ENCODE assay signal across 11 mouse cellular contexts in the genomic region with DNA sequence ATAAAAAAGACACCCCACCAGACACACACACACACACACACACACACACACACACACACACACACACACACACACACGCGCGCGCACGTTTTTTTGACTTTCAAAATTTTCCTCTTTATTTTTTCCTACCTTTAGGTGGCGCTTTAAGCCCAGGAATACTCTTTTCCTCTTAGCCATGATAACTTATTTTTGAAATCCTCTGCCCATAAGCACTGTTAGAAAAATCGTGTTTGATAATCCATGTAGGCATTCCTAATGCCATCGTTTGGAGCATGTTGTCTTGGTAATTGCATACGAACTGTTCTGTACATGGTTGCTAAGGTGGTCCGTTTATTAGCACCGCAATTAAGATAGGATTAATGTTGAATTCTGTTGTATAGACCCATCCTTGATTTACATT. TPM values are rescaled to one million over a fixed set of nuclear protein-coding genes. Genes with fewer than 3 reads are reported as not detected.
DNase-seq lines count a peak whose midpoint lies in the region; ATAC-seq and TF ChIP-seq lines count a peak whose summit lies in the region.
"Had no signal": no experiment of that assay in that cellular context is flagged by ENCODE, and none has a peak within 500 bp of the region (broad histone marks: within the 10 kb centered on the region; RNA-seq: fewer than 3 reads in every experiment).

No protein-coding gene starts in this region.

- no peak for DNase-seq in forebrain, embryonic 10.5 days (ENCODE audit: extremely low spot score, low spot score)
- peak; percentile 29 for DNase-seq in lung, embryonic 14.5 days
- DNase-seq in lung, postnatal 10 days: no peak
- peak; percentile 35 for DNase-seq in embryonic facial prominence, embryonic 11.5 days (ENCODE audit: low spot score)
- DNase-seq in retina, embryonic 14.5 days (ENCODE audit: low spot score): peak; percentile 40
- DNase-seq in liver: no peak
- DNase-seq: adrenal gland, postnatal 14 days; liver, embryonic 13.5 days; right cerebral cortex, adult 18-20 months had no signal

- ATAC-seq in forebrain, embryonic 13.5 days: peak; percentile 63
- no peak for ATAC-seq in lung, embryonic 14.5 days (ENCODE audit: insufficient read depth)
- no peak for ATAC-seq in embryonic facial prominence, embryonic 11.5 days (replicated peaks; ENCODE audit: insufficient number of reproducible peaks, low FRiP score, low TSS enrichment, low read depth)
- ATAC-seq in megakaryocyte-erythroid progenitor cell, adult 5-6 weeks (replicated peaks; ENCODE audit: low FRiP score, low TSS enrichment, poor library complexity, severe bottlenecking): no peak

- peak; percentile 38 for TF ChIP-seq CTCF in lung, embryonic 14.5 days (IDR thresholded peaks at IDR 0.05; ENCODE audit: low read depth)

- H3K4me2 ChIP-seq in forebrain, embryonic 13.5 days: no peak overlapping the region
- H3K4me2 ChIP-seq in lung, embryonic 14.5 days: no peak overlapping the region
- H3K4me2 ChIP-seq in embryonic facial prominence, embryonic 11.5 days (ENCODE audit: low read depth, low read length): no peak overlapping the region
- H3K4me2 ChIP-seq: liver, embryonic 13.5 days had no signal

- WGBS in forebrain, embryonic 13.5 days: 67% methylated on average over 11 of the region's 11 CpGs
- WGBS in forebrain, embryonic 10.5 days: 79% methylated on average over 11 of the region's 11 CpGs
- 67% methylated on average over 11 of the region's 11 CpGs for WGBS in lung, embryonic 14.5 days
- WGBS in embryonic facial prominence, embryonic 11.5 days: 74% methylated on average over 11 of the region's 11 CpGs

- no peaks in the 10 kb centered on the region for H3K27me3 ChIP-seq in forebrain, embryonic 13.5 days
- no peaks in the 10 kb centered on the region for H3K27me3 ChIP-seq in forebrain, embryonic 10.5 days (ENCODE audit: poor library complexity, severe bottlenecking)
- no peaks in the 10 kb centered on the region for H3K27me3 ChIP-seq in lung, embryonic 14.5 days (ENCODE audit: insufficient read depth, low read length)
- no peaks in the 10 kb centered on the region for H3K27me3 ChIP-seq in embryonic facial prominence, embryonic 11.5 days (ENCODE audit: control insufficient read depth, insufficient read depth, low read length)
- H3K27me3 ChIP-seq: liver, embryonic 13.5 days had no signal

- H3K4me1 ChIP-seq in forebrain, embryonic 13.5 days: no peaks in the 10 kb centered on the region
- H3K4me1 ChIP-seq in forebrain, embryonic 10.5 days: no peaks in the 10 kb centered on the region
- no peaks in the 10 kb centered on the region for H3K4me1 ChIP-seq in lung, embryonic 14.5 days (ENCODE audit: insufficient read depth)
- H3K4me1 ChIP-seq in embryonic facial prominence, embryonic 11.5 days (ENCODE audit: control insufficient read depth, insufficient read depth, low read length): no peaks in the 10 kb centered on the region
- H3K4me1 ChIP-seq: liver, embryonic 13.5 days had no signal

- H3K36me3 ChIP-seq in forebrain, embryonic 13.5 days (ENCODE audit: poor library complexity, severe bottlenecking): no peaks in the 10 kb centered on the region
- H3K36me3 ChIP-seq in forebrain, embryonic 10.5 days (replicated peaks): no peaks in the 10 kb centered on the region
- no peaks in the 10 kb centered on the region for H3K36me3 ChIP-seq in lung, embryonic 14.5 days (ENCODE audit: insufficient read depth)
- H3K36me3 ChIP-seq in embryonic facial prominence, embryonic 11.5 days (replicated peaks; ENCODE audit: control insufficient read depth, insufficient read depth, low read depth, low read length): no peaks in the 10 kb centered on the region
- H3K36me3 ChIP-seq: liver, embryonic 13.5 days had no signal

- H3K4me3 ChIP-seq in forebrain, embryonic 13.5 days: no peak overlapping the region
- H3K4me3 ChIP-seq in forebrain, embryonic 10.5 days: no peak overlapping the region
- H3K4me3 ChIP-seq in lung, embryonic 14.5 days (ENCODE audit: low read depth, low read length): no peak overlapping the region
- H3K4me3 ChIP-seq in embryonic facial prominence, embryonic 11.5 days (ENCODE audit: low read depth, low read length): no peak overlapping the region
- H3K4me3 ChIP-seq: liver, embryonic 13.5 days had no signal

- no peaks in the 10 kb centered on the region for H3K9me3 ChIP-seq in forebrain, embryonic 13.5 days (replicated peaks)
- no peaks in the 10 kb centered on the region for H3K9me3 ChIP-seq in forebrain, embryonic 10.5 days
- H3K9me3 ChIP-seq in lung, embryonic 14.5 days (ENCODE audit: low read depth, low read length): no peaks in the 10 kb centered on the region
- no peaks in the 10 kb centered on the region for H3K9me3 ChIP-seq in embryonic facial prominence, embryonic 11.5 days (replicated peaks; ENCODE audit: control insufficient read depth, low read length)
- H3K9me3 ChIP-seq: liver, embryonic 13.5 days had no signal

- H3K27ac ChIP-seq in forebrain, embryonic 13.5 days: no peak overlapping the region
- no peak overlapping the region for H3K27ac ChIP-seq in forebrain, embryonic 10.5 days
- no peak overlapping the region for H3K27ac ChIP-seq in lung, embryonic 14.5 days (ENCODE audit: low read depth)
- H3K27ac ChIP-seq in embryonic facial prominence, embryonic 11.5 days (replicated peaks; ENCODE audit: low read depth, low read length): no peak overlapping the region
- H3K27ac ChIP-seq: liver, embryonic 13.5 days had no signal

- no peak overlapping the region for H3K9ac ChIP-seq in forebrain, embryonic 13.5 days
- H3K9ac ChIP-seq in lung, embryonic 14.5 days: no peak overlapping the region
- no peak overlapping the region for H3K9ac ChIP-seq in embryonic facial prominence, embryonic 11.5 days (replicated peaks; ENCODE audit: low read length)
- H3K9ac ChIP-seq: liver, embryonic 13.5 days had no signal

RNA-seq across cellular contexts. Expression of a gene that starts 43.1 kb away (rescaled TPM):
- 29.5 and 29.6 TPM in 2 replicates for polyA plus RNA-seq in forebrain, embryonic 13.5 days (2015; fragmentation: Nextera tagmentation; extraction: Ambion mirVana)
- 40.2 and 44.5 TPM in 2 replicates for polyA plus RNA-seq in forebrain, embryonic 10.5 days (2016; fragmentation: Nextera tagmentation; extraction: Ambion mirVana)
- 33.3 and 35.6 TPM in 2 replicates for polyA plus RNA-seq in lung, embryonic 14.5 days (2014; fragmentation: Nextera tagmentation; extraction: Ambion mirVana)
- polyA plus RNA-seq in embryonic facial prominence, embryonic 11.5 days (2014; fragmentation: Nextera tagmentation; extraction: Ambion mirVana): 50.5 and 52.9 TPM in 2 replicates
- 40.4 and 48.2 TPM in 2 replicates for total RNA-seq in megakaryocyte-erythroid progenitor cell, adult 5-6 weeks (2014; fragmentation: Nextera tagmentation)
- 63.6 and 67.0 TPM in 2 replicates for total RNA-seq in megakaryocyte-erythroid progenitor cell, adult 5-6 weeks (2017)

RNA-seq across cellular contexts. Expression of a gene that starts 43.4 kb away (rescaled TPM):
- 19.1 and 23.3 TPM in 2 replicates for polyA plus RNA-seq in forebrain, embryonic 13.5 days (2015; fragmentation: Nextera tagmentation; extraction: Ambion mirVana)
- 28.7 and 29.9 TPM in 2 replicates for polyA plus RNA-seq in forebrain, embryonic 10.5 days (2016; fragmentation: Nextera tagmentation; extraction: Ambion mirVana)
- polyA plus RNA-seq in lung, embryonic 14.5 days (2014; fragmentation: Nextera tagmentation; extraction: Ambion mirVana): 38.3 and 38.5 TPM in 2 replicates
- 37.5 and 38.0 TPM in 2 replicates for polyA plus RNA-seq in embryonic facial prominence, embryonic 11.5 days (2014; fragmentation: Nextera tagmentation; extraction: Ambion mirVana)
- 16.6 and 22.1 TPM in 2 replicates for total RNA-seq in megakaryocyte-erythroid progenitor cell, adult 5-6 weeks (2014; fragmentation: Nextera tagmentation)
- 47.6 and 57.7 TPM in 2 replicates for total RNA-seq in megakaryocyte-erythroid progenitor cell, adult 5-6 weeks (2017)

Comparison
In these comparisons a context has a peak if more than half of its experiments do, and no peak if none do; other contexts are left out.
1. DNase-seq: peak in lung, embryonic 14.5 days (single experiment), embryonic facial prominence, embryonic 11.5 days (single experiment) and retina, embryonic 14.5 days (single experiment); none in forebrain, embryonic 10.5 days (single experiment), lung, postnatal 10 days (single experiment) and liver (single experiment).